Mouse (Mus musculus) embryo, embryonic 11 days (tissue): ENCODE data around the gene Cep97.
A peak's percentile ranks its signal among the peaks of the same experiment; 100 is the strongest.

Source experiments
- DNase-seq: peaks from one replicate; pipeline ENCODE4 v3.0.0-alpha.2; 2015

Cep97 gene

GRCm38 (mm10) chr16:55947266-55947665 is 12.6 kb upstream of the Cep97 start:
- DNase-seq: no peak

GRCm38 (mm10) chr16:55940781-55941180 is 6.1 kb upstream of the Cep97 start:
- no peak for DNase-seq

GRCm38 (mm10) chr16:55939703-55940102 is 5.0 kb upstream of the Cep97 start:
- DNase-seq: no peak

- no peak for DNase-seq
Measured at GRCm38 (mm10) chr16:55938761-55939160, 4.1 kb upstream of the Cep97 start.

- DNase-seq: peak; percentile 64
Measured at GRCm38 (mm10) chr16:55933681-55934343, 843 bp downstream of the Cep97 start.

GRCm38 (mm10) chr16:55924010-55924409 is 10.6 kb downstream of the Cep97 start:
- no peak for DNase-seq

- DNase-seq: no peak
Measured at GRCm38 (mm10) chr16:55922079-55922478, 12.6 kb downstream of the Cep97 start.

GRCm38 (mm10) chr16:55914716-55915115 is 19.9 kb downstream of the Cep97 start:
- no peak for DNase-seq

- DNase-seq: no peak
Measured at GRCm38 (mm10) chr16:55910208-55910793, 24.4 kb downstream of the Cep97 start.

GRCm38 (mm10) chr16:55906928-55907679 is 27.6 kb downstream of the Cep97 start:
- DNase-seq: no peak

- no peak for DNase-seq
Measured at GRCm38 (mm10) chr16:55905370-55905769, 29.3 kb downstream of the Cep97 start.

- no peak for DNase-seq
Measured at GRCm38 (mm10) chr16:55901839-55902756, 32.6 kb downstream of the Cep97 start.

GRCm38 (mm10) chr16:55898385-55899002 is 36.2 kb downstream of the Cep97 start:
- DNase-seq: no peak

GRCm38 (mm10) chr16:55895651-55896095 is 39.0 kb downstream of the Cep97 start:
- peak; percentile 54 for DNase-seq

GRCm38 (mm10) chr16:55894893-55895650 is 39.6 kb downstream of the Cep97 start, which contains the start of gene Nxpe3:
Gene Nxpe3, minus strand, starts transcription at chr16:55895285.
- peak; percentile 91 for DNase-seq

- no peak for DNase-seq
Measured at GRCm38 (mm10) chr16:55894536-55894892, 40.1 kb downstream of the Cep97 start.

GRCm38 (mm10) chr16:55893410-55894107 is 41.1 kb downstream of the Cep97 start:
- no peak for DNase-seq

- DNase-seq: no peak
Measured at GRCm38 (mm10) chr16:55892484-55892883, 42.2 kb downstream of the Cep97 start.

GRCm38 (mm10) chr16:55891346-55891745 is 43.3 kb downstream of the Cep97 start:
- DNase-seq: no peak

- DNase-seq: no peak
Measured at GRCm38 (mm10) chr16:55890346-55891136, 44.1 kb downstream of the Cep97 start.
